In the genomic region with DNA sequence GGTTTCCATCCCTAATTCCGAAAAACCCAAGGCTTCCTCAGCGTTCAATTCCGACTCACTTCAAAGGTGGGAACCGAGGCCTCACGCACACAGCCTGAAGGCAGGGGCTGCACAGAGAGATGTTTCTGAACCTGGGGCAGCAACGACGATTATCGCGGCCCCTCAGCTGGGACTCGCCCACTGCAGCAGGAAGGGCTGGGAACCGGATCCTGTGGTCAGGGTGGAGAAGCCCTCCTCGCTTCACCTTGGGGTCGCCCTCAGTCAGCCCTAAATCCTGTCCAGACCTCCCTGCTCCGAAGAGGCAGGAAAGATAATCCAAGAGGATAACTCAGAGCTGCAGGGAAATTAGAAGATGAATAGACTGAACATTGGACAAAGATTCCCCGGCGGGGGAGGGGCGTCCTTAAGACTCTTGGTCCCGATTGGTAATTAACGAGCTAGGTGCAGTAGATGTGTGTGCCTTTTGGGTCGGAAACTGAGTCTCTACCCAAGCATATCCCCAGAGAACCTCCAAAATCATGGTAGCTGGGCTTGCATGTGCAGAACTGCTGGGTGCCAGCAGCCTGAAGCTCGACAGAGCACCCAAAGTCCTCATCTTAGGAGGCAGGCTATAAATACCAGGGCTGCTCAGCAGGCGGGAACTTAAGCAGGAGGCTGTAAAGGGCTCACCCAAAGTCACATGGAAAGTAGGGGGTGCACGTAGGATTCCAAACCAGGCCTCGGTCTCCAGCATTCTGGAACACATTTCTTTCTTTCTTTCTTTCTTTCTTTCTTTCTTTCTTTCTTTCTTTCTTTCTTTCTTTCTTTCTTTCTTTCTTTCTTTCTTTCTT, we compare ENCODE assay signal across 8 mouse cellular contexts. TPM values are rescaled to one million over a fixed set of nuclear protein-coding genes. Genes with fewer than 3 reads are reported as not detected.
DNase-seq lines count a peak whose midpoint lies in the region; ATAC-seq and TF ChIP-seq lines count a peak whose summit lies in the region.

No protein-coding gene starts in this region.

- peak; percentile 23 for DNase-seq in right cerebral cortex, postnatal 4 days
- DNase-seq in right cerebral cortex, postnatal 25 days: no peak
- DNase-seq in liver, embryonic 13.5 days: no peak
- no peak for DNase-seq in stomach, postnatal 0 days (ENCODE audit: low spot score)
- DNase-seq in left cerebral cortex, adult 11 months (ENCODE audit: low spot score): no peak
- DNase-seq in gastrocnemius, postnatal 14 days: no peak

- H3K9ac ChIP-seq in forebrain, embryonic 15.5 days (replicated peaks): peak overlapping the region; percentile 9; the same call in 1 of the 2 replicates
- no peak overlapping the region for H3K9ac ChIP-seq in liver, embryonic 13.5 days
- H3K9ac ChIP-seq in stomach, postnatal 0 days (ENCODE audit: low read length): peak overlapping the region; percentile 8; the same call in 1 of the 2 replicates

- peaks cover 9% of the 10 kb centered on the region for H3K4me1 ChIP-seq in forebrain, embryonic 15.5 days
- peaks cover 9% of the 10 kb centered on the region for H3K4me1 ChIP-seq in liver, embryonic 13.5 days (replicated peaks)
- no peaks in the 10 kb centered on the region; the same call in 1 of the 2 replicates for H3K4me1 ChIP-seq in stomach, postnatal 0 days (replicated peaks; ENCODE audit: control insufficient read depth, insufficient read depth)

- intact Hi-C loops in gastrocnemius, postnatal 14 days (cut with DNase I; ENCODE audit: low total_unique reads): no loop called here

- no peak for TF ChIP-seq EP300 in stomach, postnatal 0 days (optimal IDR thresholded peaks at IDR 0.05)

- no peak for ATAC-seq in forebrain, embryonic 15.5 days (replicated peaks)
- ATAC-seq in liver, embryonic 13.5 days (ENCODE audit: low read depth): no peak
- no peak for ATAC-seq in stomach, postnatal 0 days (ENCODE audit: low FRiP score, low TSS enrichment)
- no peak for ATAC-seq in erythroblast, adult 5-6 weeks (replicated peaks; ENCODE audit: low FRiP score, poor library complexity, severe bottlenecking)

- H3K4me2 ChIP-seq in forebrain, embryonic 15.5 days (replicated peaks): peak overlapping the region; percentile 43
- H3K4me2 ChIP-seq in liver, embryonic 13.5 days: peak overlapping the region; percentile 46
- peak overlapping the region; percentile 36 for H3K4me2 ChIP-seq in stomach, postnatal 0 days (replicated peaks; ENCODE audit: low read depth)

- 8% methylated on average over 24 of the region's 24 CpGs for WGBS in forebrain, embryonic 15.5 days
- WGBS in liver, embryonic 13.5 days (ENCODE audit: insufficient replicate concordance): 7% methylated on average over 24 of the region's 24 CpGs
- 13% methylated on average over 24 of the region's 24 CpGs for WGBS in stomach, postnatal 0 days

- H3K27me3 ChIP-seq in forebrain, embryonic 15.5 days: no peaks in the 10 kb centered on the region
- H3K27me3 ChIP-seq in liver, embryonic 13.5 days: 0 out of 2 replicates have a peak, but pooled peaks cover 8% of the 10 kb centered on the region
- no peaks in the 10 kb centered on the region for H3K27me3 ChIP-seq in stomach, postnatal 0 days (ENCODE audit: control insufficient read depth, insufficient read depth, low read length)

- H3K36me3 ChIP-seq in forebrain, embryonic 15.5 days: no peaks in the 10 kb centered on the region
- no peaks in the 10 kb centered on the region for H3K36me3 ChIP-seq in liver, embryonic 13.5 days
- no peaks in the 10 kb centered on the region for H3K36me3 ChIP-seq in stomach, postnatal 0 days (ENCODE audit: control insufficient read depth, insufficient read depth, low read length)

- no peak overlapping the region for H3K27ac ChIP-seq in forebrain, embryonic 15.5 days (replicated peaks)
- H3K27ac ChIP-seq in liver, embryonic 13.5 days: no peak overlapping the region
- no peak overlapping the region for H3K27ac ChIP-seq in stomach, postnatal 0 days (replicated peaks)

- TF ChIP-seq CTCF in stomach, postnatal 0 days (IDR thresholded peaks at IDR 0.05; ENCODE audit: low read depth): no peak

- H3K4me3 ChIP-seq in forebrain, embryonic 15.5 days: peak overlapping the region; percentile 28
- H3K4me3 ChIP-seq in liver, embryonic 13.5 days (replicated peaks): peak overlapping the region; percentile 23; the same call in 1 of the 2 replicates
- peak overlapping the region; percentile 2; the same call in 1 of the 2 replicates for H3K4me3 ChIP-seq in stomach, postnatal 0 days (ENCODE audit: low read depth, low read length)

- H3K9me3 ChIP-seq in forebrain, embryonic 15.5 days: no peaks in the 10 kb centered on the region
- no peaks in the 10 kb centered on the region for H3K9me3 ChIP-seq in liver, embryonic 13.5 days (replicated peaks)
- no peaks in the 10 kb centered on the region for H3K9me3 ChIP-seq in stomach, postnatal 0 days (ENCODE audit: control insufficient read depth, low read length)

RNA-seq across cellular contexts. Expression of gene Adgrl1, which starts 37.3 kb away (rescaled TPM):
- polyA plus RNA-seq in forebrain, embryonic 15.5 days (2015; fragmentation: Nextera tagmentation; extraction: Ambion mirVana): 56.2 and 57.0 TPM in 2 replicates
- 1.5 and 1.7 TPM in 2 replicates for polyA plus RNA-seq in liver, embryonic 13.5 days (2015; fragmentation: Nextera tagmentation; extraction: Ambion mirVana)
- polyA plus RNA-seq in stomach, postnatal 0 days (2015; fragmentation: Nextera tagmentation; extraction: Ambion mirVana): 6.5 and 7.5 TPM in 2 replicates
- 10 to 100 TPM; 16.2 to 17.2 TPM for total RNA-seq in gastrocnemius, postnatal 14 days (2021)
- total RNA-seq in erythroblast, adult 5-6 weeks (2015; ENCODE audit: low replicate concordance): 0.58 and 1.7 TPM in 2 replicates
- total RNA-seq in erythroblast, adult 5-6 weeks (2017; ENCODE audit: low replicate concordance): 0.09 and 0.14 TPM in 2 replicates
